Mouse (Mus musculus): Measurements from ENCODE around the gene Zfp784. TPM values are rescaled to one million over a fixed set of nuclear protein-coding genes. Genes with fewer than 3 reads are reported as not detected.

The Zfp784 gene
- polyA plus RNA-seq, 1 experiment = 5.2 TPM

- H3K27me3 ChIP-seq (ENCODE audit: control insufficient read depth, insufficient read depth, low read length) = no peaks in the 10 kb centered on the region
- H3K4me3 ChIP-seq (ENCODE audit: control insufficient read depth, insufficient read depth, low read length) = no peak overlapping the region
- no peak overlapping the region for H3K27ac ChIP-seq (ENCODE audit: control insufficient read depth, insufficient read depth, low read length)
- TF ChIP-seq POLR2A (IDR thresholded peaks at IDR 0.05; ENCODE audit: control insufficient read depth, extremely low read depth, insufficient read depth, low read length, poor library complexity) (no peak), CTCF (IDR thresholded peaks at IDR 0.05; ENCODE audit: borderline replicate concordance, control insufficient read depth, extremely low read depth, insufficient read depth, low read length, poor library complexity) (no peak)
- 86% methylated on average over 1 of the region's 1 CpGs for WGBS
- peaks cover 95% of the 10 kb centered on the region for H3K36me3 ChIP-seq (ENCODE audit: control insufficient read depth, insufficient read depth, low read length)
- no peaks in the 10 kb centered on the region for H3K4me1 ChIP-seq (replicated peaks; ENCODE audit: control insufficient read depth, insufficient read depth, low read length)
- DNase-seq = no peak
Measured at GRCm38 (mm10) chr7:5073586-5073985, 35.3 kb upstream of the Zfp784 start.

GRCm38 (mm10) chr7:5064886-5065285, 26.6 kb upstream of the Zfp784 start:
- Histone ChIP-seq H3K4me3 (ENCODE audit: control insufficient read depth, insufficient read depth, low read length) (no peak overlapping the region), H3K27me3 (ENCODE audit: control insufficient read depth, insufficient read depth, low read length) (no peaks in the 10 kb centered on the region), H3K4me1 (replicated peaks; ENCODE audit: control insufficient read depth, insufficient read depth, low read length) (peaks cover 8% of the 10 kb centered on the region), H3K27ac (ENCODE audit: control insufficient read depth, insufficient read depth, low read length) (no peak overlapping the region), H3K36me3 (ENCODE audit: control insufficient read depth, insufficient read depth, low read length) (peaks cover 35% of the 10 kb centered on the region)
- TF ChIP-seq CTCF (IDR thresholded peaks at IDR 0.05; ENCODE audit: borderline replicate concordance, control insufficient read depth, extremely low read depth, insufficient read depth, low read length, poor library complexity) = no peak
- TF ChIP-seq POLR2A (IDR thresholded peaks at IDR 0.05; ENCODE audit: control insufficient read depth, extremely low read depth, insufficient read depth, low read length, poor library complexity) = no peak
- no peak for DNase-seq
- 94% methylated on average over 6 of the region's 6 CpGs for WGBS

- Histone ChIP-seq H3K27ac (ENCODE audit: control insufficient read depth, insufficient read depth, low read length) (peak overlapping the region; percentile 76), H3K4me1 (replicated peaks; ENCODE audit: control insufficient read depth, insufficient read depth, low read length) (peaks cover 13% of the 10 kb centered on the region), H3K27me3 (ENCODE audit: control insufficient read depth, insufficient read depth, low read length) (no peaks in the 10 kb centered on the region), H3K4me3 (ENCODE audit: control insufficient read depth, insufficient read depth, low read length) (peak overlapping the region; percentile 59), H3K36me3 (ENCODE audit: control insufficient read depth, insufficient read depth, low read length) (peaks cover 11% of the 10 kb centered on the region)
- 0% methylated on average over 51 of the region's 51 CpGs for WGBS
- DNase-seq = no peak
- TF ChIP-seq POLR2A (IDR thresholded peaks at IDR 0.05; ENCODE audit: control insufficient read depth, extremely low read depth, insufficient read depth, low read length, poor library complexity) = no peak; the same call in 1 of the 2 replicates
- TF ChIP-seq CTCF (IDR thresholded peaks at IDR 0.05; ENCODE audit: borderline replicate concordance, control insufficient read depth, extremely low read depth, insufficient read depth, low read length, poor library complexity) = no peak
Measured at GRCm38 (mm10) chr7:5062360-5063001, 24.2 kb upstream of the Zfp784 start.

- TF ChIP-seq POLR2A (IDR thresholded peaks at IDR 0.05; ENCODE audit: control insufficient read depth, extremely low read depth, insufficient read depth, low read length, poor library complexity) (peak; percentile 84), CTCF (IDR thresholded peaks at IDR 0.05; ENCODE audit: borderline replicate concordance, control insufficient read depth, extremely low read depth, insufficient read depth, low read length, poor library complexity) (no peak)
- peaks cover 15% of the 10 kb centered on the region for H3K4me1 ChIP-seq (replicated peaks; ENCODE audit: control insufficient read depth, insufficient read depth, low read length)
- peaks cover 8% of the 10 kb centered on the region for H3K36me3 ChIP-seq (ENCODE audit: control insufficient read depth, insufficient read depth, low read length)
- H3K4me3 ChIP-seq (ENCODE audit: control insufficient read depth, insufficient read depth, low read length) = peak within 1 kb of the TSS; percentile 85
- peak; percentile 95 for DNase-seq
- peak within 1 kb of the TSS; percentile 97 for H3K27ac ChIP-seq (ENCODE audit: control insufficient read depth, insufficient read depth, low read length)
- WGBS = under 1% methylated on average over 65 of the region's 65 CpGs
- H3K27me3 ChIP-seq (ENCODE audit: control insufficient read depth, insufficient read depth, low read length) = peaks cover 4% of the 10 kb centered on the region; the same call in 1 of the 2 replicates
Measured at GRCm38 (mm10) chr7:5061774-5062359, 23.6 kb upstream of the Zfp784 start, which contains the start of gene U2af2. Gene U2af2, plus strand, starts transcription at chr7:5062143.

GRCm38 (mm10) chr7:5060944-5061773, 22.9 kb upstream of the Zfp784 start:
- H3K27ac ChIP-seq (ENCODE audit: control insufficient read depth, insufficient read depth, low read length) = peak overlapping the region; percentile 97
- TF ChIP-seq POLR2A (IDR thresholded peaks at IDR 0.05; ENCODE audit: control insufficient read depth, extremely low read depth, insufficient read depth, low read length, poor library complexity) (no peak; the same call in 1 of the 2 replicates), CTCF (IDR thresholded peaks at IDR 0.05; ENCODE audit: borderline replicate concordance, control insufficient read depth, extremely low read depth, insufficient read depth, low read length, poor library complexity) (peak; percentile 77)
- peak overlapping the region; percentile 85 for H3K4me3 ChIP-seq (ENCODE audit: control insufficient read depth, insufficient read depth, low read length)
- 0 out of 2 replicates have a peak, but pooled peaks cover 1% of the 10 kb centered on the region for H3K36me3 ChIP-seq (ENCODE audit: control insufficient read depth, insufficient read depth, low read length)
- H3K4me1 ChIP-seq (replicated peaks; ENCODE audit: control insufficient read depth, insufficient read depth, low read length) = peaks cover 18% of the 10 kb centered on the region
- peaks cover 7% of the 10 kb centered on the region; the same call in 1 of the 2 replicates for H3K27me3 ChIP-seq (ENCODE audit: control insufficient read depth, insufficient read depth, low read length)
- DNase-seq = peak; percentile 99
- under 1% methylated on average over 60 of the region's 60 CpGs for WGBS

- peak overlapping the region; percentile 57 for H3K4me3 ChIP-seq (ENCODE audit: control insufficient read depth, insufficient read depth, low read length)
- H3K27me3 ChIP-seq (ENCODE audit: control insufficient read depth, insufficient read depth, low read length) = peaks cover 7% of the 10 kb centered on the region; the same call in 1 of the 2 replicates
- no peaks in the 10 kb centered on the region for H3K36me3 ChIP-seq (ENCODE audit: control insufficient read depth, insufficient read depth, low read length)
- DNase-seq = peak; percentile 65
- WGBS = 3% methylated on average over 27 of the region's 27 CpGs
- TF ChIP-seq CTCF (IDR thresholded peaks at IDR 0.05; ENCODE audit: borderline replicate concordance, control insufficient read depth, extremely low read depth, insufficient read depth, low read length, poor library complexity) (peak; percentile 45; the same call in 1 of the 2 replicates), POLR2A (IDR thresholded peaks at IDR 0.05; ENCODE audit: control insufficient read depth, extremely low read depth, insufficient read depth, low read length, poor library complexity) (no peak)
- peak overlapping the region; percentile 68; the same call in 1 of the 2 replicates for H3K27ac ChIP-seq (ENCODE audit: control insufficient read depth, insufficient read depth, low read length)
- peaks cover 18% of the 10 kb centered on the region for H3K4me1 ChIP-seq (replicated peaks; ENCODE audit: control insufficient read depth, insufficient read depth, low read length)
Measured at GRCm38 (mm10) chr7:5060239-5060731, 22.0 kb upstream of the Zfp784 start.

All from thymus, adult 2 months (tissue).